Mouse (Mus musculus) adrenal gland, adult 18-20 months (tissue): ENCODE measurements around the gene Atic. TPM values are rescaled to one million over a fixed set of nuclear protein-coding genes. Genes with fewer than 3 reads are reported as not detected.

Source experiments
- DNase-seq, 2 experiments: peaks; one replicate each; pipeline ENCODE4 v3.0.0; 2021 to 2022; ENCODE audit warnings: low spot score in 2 of 2
- total RNA-seq, 2 experiments: library from RNA; stranded (reverse); gene quantifications; 1 replicate in 1 of 2; 2 replicates in 1 of 2; pipeline ENCODE4 v1.2.3; 2021

Gene Atic
- total RNA-seq, 2 experiments from 2014 or later, result 53.6 to 59.2 TPM

- no peak for DNase-seq
Observed at GRCm38 (mm10) chr1:71590038-71590437, 33.1 kb downstream of the Atic start.

- no peak for DNase-seq
Observed at GRCm38 (mm10) chr1:71593184-71593583, 36.2 kb downstream of the Atic start.

- DNase-seq, result no peak
Observed at GRCm38 (mm10) chr1:71594268-71594667, 37.3 kb downstream of the Atic start.

- DNase-seq, result no peak
Observed at GRCm38 (mm10) chr1:71595365-71595764, 38.4 kb downstream of the Atic start.

- no peak for DNase-seq
Observed at GRCm38 (mm10) chr1:71605751-71606150, 48.8 kb downstream of the Atic start.

- DNase-seq, result no peak
Observed at GRCm38 (mm10) chr1:71606600-71607325, 49.8 kb downstream of the Atic start.

- DNase-seq, result no peak
Observed at GRCm38 (mm10) chr1:71609057-71609775, 52.3 kb downstream of the Atic start.

- DNase-seq, result no peak
Observed at GRCm38 (mm10) chr1:71609916-71610315, 53.0 kb downstream of the Atic start.

GRCm38 (mm10) chr1:71612256-71612655, 55.3 kb downstream of the Atic start:
- no peak for DNase-seq

GRCm38 (mm10) chr1:71614545-71615246, 57.7 kb downstream of the Atic start:
- no peak for DNase-seq

GRCm38 (mm10) chr1:71621526-71621925, 64.6 kb downstream of the Atic start:
- no peak for DNase-seq

- DNase-seq, result no peak
Observed at GRCm38 (mm10) chr1:71623625-71624024, 66.7 kb downstream of the Atic start.

Other genes with a start within 250 kb of the Atic start
- not detected for gene Abca12, start 142.2 kb upstream of the Atic start, total RNA-seq
- gene Fn1, start 96.0 kb downstream of the Atic start, total RNA-seq, result 10 to 100 TPM; 19.0 to 70.8 TPM